Mouse (Mus musculus) embryo, embryonic 10 days (tissue): Measurements from ENCODE around the gene Armh2.

ENCODE experiments used
- DNase-seq: peaks from one replicate; pipeline ENCODE4 v3.0.0-alpha.2; 2015; ENCODE audit warnings: low spot score

The Armh2 gene

GRCm38 (mm10) chr13:24741028-24741427 lies at the start of gene Armh2:
Armh2 (plus strand) TSS chr13:24741232.
- DNase-seq, result no peak

- DNase-seq, result no peak
Measured at GRCm38 (mm10) chr13:24693312-24693711, 47.7 kb upstream of the Armh2 start.

GRCm38 (mm10) chr13:24698746-24699145 lies 42.3 kb upstream of the Armh2 start:
- DNase-seq, result no peak

- DNase-seq, result no peak
Measured at GRCm38 (mm10) chr13:24702128-24702527, 38.9 kb upstream of the Armh2 start.

DNA sequence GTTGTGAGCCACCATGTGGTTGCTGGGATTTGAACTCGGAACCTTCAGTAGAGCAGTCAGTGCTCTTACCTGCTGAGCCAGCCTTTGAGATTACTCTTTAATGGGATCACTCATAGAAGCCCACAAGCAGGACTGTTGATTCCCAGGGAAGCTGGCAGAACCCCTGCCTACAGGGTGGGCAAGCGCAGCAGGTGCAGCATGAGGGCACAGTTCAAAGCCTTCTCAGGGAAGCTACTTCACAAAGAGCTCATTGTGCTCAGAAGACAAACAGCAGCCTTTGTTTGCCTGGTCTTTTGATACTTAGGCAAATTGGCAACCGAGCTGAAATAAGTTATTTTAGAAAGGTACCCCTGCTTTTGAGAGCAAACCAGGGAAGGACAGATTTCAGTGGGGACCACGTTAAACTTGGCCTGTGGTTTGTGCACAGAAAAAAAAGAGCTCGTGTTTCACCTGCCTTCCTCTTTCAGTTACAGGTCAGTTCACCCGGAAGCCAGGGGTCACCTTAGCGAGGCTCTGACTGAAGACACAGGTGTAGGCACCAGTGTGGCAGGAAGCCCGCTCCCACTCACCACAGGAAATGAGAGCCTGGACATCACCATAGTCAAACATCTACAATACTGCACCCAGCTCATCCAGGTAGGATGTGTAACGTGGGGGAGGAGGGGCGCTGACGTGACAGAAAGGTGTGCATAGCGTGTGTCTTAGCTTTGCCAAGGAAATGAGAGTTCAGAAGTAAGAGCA lies 31.2 kb upstream of the Armh2 start:
- no peak for DNase-seq

DNA sequence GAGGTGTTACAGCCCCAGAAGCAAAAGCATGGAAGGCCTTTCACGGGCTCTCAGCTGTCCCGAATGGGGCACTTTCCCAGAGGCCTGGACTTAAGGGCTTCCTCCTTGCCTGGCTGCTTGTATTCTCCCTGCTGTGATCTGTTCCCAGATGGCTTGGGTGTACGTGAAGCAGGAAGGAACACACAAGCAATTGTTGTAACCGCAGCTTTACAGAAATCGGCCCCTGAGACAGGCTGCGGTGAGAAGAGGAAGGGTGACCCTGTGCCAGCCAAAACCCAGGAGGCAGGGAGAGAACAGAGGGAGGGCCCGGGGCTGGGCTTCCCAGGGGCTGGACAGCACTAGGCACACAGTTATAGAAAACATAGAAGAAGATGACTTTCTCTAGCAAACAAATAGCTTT lies 30.1 kb upstream of the Armh2 start:
- DNase-seq, result no peak

DNA sequence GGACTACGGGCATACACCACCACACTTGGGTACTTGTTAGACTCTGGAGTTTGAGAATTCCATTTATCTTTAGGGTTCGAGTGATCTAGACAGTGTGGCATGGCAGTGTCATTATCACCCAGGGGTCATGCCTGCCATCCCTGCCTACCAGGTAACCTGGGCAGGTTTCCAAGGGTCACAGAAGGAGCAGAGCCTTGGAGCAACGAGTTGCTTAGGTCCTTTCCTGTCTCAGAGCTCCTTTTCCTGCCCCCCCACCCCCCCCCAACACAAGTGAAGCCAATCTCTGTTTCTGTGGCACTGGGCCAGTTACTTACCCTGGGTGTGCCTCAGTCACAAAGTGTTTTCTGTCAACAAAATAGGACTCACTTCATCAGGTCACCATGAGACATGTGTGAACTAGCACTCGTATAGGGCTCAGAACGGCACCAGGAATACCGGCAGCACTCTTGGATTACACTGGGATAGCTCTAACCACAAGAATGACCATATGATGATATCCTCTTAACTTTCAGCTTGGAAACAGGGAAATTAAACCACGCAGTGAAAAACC lies 28.4 kb upstream of the Armh2 start:
- no peak for DNase-seq

GRCm38 (mm10) chr13:24713434-24714000 lies 27.5 kb upstream of the Armh2 start:
- peak; percentile 94 for DNase-seq

- no peak for DNase-seq
Measured at GRCm38 (mm10) chr13:24714360-24714885, 26.6 kb upstream of the Armh2 start.

GRCm38 (mm10) chr13:24715601-24716000 lies 25.4 kb upstream of the Armh2 start:
- DNase-seq, result no peak

DNA sequence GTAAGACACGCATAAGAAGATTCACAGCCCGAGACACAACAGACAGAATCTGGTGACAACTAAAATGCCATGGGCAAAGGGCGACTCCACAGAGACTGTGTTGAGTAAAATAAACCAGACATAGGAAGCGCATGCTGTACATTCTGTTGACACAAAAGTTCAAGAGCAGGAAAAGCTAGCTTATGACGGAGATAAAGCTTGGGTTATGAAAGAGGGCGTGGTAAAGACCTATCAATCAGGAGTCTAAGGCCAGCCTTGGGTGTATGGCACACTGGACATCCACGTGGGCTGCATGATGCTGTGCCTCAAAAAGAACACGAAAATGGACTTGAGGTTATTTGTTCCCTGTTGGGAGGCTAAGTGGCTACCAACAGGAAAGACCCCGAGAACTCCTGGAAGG lies 24.6 kb upstream of the Armh2 start:
- no peak for DNase-seq

DNA sequence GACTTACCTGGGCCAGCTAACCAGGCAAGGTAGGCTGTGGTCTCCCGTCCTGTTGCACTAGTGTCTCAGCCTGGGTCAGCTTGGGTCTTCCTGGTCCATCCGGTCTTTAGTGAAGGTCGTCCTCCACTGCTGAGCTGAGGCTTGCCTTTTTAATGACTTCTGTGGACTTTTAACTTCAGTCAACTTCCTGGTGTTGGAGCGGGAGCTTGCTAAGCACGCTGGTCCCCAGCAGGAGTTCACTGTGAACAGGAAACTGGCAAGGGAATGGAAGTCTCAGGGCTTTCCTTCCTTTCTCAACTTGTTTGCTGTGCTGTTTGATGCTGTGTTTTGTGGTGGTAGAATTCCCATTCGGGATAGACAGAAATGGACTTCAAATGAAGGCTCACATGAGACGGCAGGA lies 23.4 kb upstream of the Armh2 start:
- no peak for DNase-seq

DNA sequence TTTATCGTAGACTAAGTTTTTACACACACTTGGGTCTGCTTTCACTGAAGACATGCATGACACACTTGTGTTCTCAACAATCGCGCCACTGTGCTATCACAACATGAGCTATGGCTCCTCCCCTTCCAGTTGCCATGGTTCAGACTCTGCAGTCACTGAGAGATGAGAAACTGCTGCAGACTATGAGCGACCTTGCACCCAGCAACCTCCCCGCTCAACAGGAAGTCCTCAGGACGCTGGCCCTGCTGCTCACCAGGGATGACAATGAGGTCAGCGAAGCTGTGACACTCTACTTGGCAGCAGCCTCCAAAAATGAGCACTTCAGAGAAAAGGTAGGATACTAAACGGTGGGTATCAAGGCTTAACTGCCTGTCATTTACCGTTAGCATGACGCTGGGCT lies 19.5 kb upstream of the Armh2 start:
- DNase-seq, result no peak

DNA sequence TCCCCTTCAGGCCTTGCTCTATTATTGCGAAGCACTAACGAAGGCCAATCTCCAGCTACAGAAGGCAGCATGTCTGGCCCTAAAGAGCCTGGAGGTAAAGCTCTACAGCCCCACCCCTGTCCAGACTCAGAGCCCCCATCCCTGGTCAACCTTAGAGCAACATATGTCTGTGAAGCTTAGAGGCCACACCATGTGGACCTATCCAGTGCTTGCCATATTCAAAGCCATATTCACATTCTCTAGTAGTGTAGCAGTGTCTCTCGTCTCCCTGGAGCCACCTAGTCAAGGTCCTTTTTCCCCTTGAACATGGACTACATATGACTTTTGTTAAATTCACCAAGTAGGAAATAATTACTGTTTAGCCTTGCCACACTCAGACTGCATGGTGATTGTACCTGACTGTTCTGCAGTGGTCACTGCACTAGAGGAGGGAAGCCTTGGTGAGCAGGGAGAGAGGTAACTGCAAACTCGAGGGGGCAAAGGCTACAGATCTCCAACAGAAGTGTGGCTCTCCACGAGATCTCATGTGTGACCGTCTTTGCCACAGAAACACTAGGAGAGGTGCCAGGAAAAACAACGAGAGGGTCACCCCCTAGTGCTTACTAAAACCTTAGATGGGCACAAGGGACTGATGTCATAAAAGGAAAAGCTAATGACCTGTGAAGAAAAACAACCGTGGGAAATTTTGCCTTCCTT lies 17.2 kb upstream of the Armh2 start:
- no peak for DNase-seq

- no peak for DNase-seq
Measured at GRCm38 (mm10) chr13:24724395-24724759, 16.7 kb upstream of the Armh2 start.

GRCm38 (mm10) chr13:24729128-24729527 lies 11.9 kb upstream of the Armh2 start:
- no peak for DNase-seq

DNA sequence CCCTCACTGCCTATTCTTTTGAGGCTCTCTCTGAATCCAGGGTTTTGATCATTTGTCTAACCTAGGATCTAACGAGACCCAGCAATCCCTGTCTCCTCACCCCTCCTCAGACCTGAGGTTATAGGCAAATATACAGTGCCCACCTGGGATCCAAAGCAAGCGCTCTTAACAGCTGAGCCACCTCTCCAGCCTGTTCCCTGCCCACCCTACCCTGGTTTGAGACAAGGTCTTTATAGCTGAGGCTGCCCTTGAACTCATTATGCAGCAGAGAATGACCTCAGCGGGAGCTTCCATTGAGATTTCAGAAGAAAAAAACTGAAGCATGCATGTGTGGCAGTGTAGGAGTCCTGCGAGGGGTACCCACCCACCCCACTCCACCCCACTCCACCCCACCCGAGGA lies 6.5 kb upstream of the Armh2 start:
- no peak for DNase-seq

DNA sequence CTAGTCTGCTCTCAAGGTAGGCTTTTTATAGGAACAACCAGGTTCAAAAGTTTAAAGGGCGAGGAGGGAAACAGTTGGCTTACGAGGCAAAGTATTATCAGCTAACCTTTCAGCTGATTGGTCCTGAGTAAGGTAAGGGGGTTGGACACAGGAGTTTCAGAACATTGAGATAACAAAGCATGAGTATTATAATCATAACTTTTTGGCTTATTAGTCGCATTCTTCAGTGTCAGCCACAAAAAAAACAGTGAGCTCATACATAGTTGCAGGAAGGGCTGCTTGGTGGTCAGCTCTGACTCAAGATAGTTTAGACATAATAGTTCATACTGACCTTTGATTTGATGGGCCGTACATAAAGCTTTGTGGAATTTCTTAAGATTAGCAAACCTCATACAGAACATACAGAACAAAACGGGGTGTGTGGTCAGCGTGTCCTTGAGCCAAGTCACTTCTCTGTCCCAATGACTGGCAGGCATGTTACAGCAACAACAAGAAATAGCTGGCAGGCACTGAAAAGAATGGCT lies 5.4 kb upstream of the Armh2 start:
- no peak for DNase-seq

DNA sequence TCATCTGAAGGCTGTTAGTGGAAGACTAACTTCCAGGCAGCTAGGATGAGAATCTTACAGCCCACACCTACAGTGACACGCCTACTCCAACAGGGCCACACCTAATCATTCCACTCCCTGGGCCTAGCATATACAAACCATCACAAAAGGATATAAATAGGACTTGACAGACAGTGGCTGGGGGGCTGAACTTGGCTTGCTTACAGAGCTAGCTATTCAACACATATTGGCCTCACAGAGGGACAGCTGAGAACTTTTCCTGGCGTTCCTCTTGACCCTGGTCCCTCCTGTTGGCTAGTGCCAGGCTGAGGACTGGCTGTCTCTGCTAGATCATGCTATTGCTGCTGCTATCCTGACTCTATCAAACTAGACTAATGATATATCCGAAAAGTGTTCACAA lies 6.8 kb downstream of the Armh2 start:
- DNase-seq, result no peak

DNA sequence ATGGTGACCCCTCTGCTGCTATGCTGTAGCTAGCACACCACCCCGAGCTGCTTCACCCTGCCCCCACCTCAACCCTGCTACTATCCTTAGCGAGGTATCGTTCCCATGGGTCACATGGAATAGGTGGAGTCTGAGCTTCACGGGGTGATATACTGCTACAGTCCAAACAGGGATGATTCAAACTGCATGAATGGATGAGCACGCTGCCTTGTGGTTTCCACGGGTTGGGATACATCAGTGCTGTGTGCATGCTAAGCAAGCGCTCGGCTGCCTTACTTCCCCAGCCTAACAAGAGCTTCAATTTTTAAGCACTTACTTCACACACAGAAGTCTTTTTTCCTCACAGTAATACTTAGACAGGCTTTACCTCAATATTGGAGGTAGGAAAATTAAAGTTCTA lies 9.8 kb downstream of the Armh2 start:
- no peak for DNase-seq

DNA sequence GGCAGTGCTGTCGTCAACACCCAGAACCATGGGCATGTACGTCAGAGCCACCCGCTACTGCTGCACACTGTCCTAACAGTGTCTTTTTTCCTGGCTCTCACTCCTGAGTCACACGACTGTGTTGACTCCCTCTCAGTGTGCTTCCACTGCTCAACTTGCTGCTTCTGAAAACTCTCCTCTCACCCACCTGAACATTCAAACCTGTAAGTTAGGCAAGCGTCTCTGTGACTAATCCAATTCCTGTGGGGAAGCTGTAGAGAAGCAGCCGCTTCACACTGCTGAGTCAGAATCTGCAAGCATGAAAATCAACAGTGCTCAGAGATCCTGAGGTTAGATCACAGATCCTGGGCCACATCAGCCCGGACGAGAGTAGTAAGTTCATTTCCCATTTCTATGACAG lies 10.4 kb downstream of the Armh2 start:
- no peak for DNase-seq

- no peak for DNase-seq
Measured at GRCm38 (mm10) chr13:24756756-24757155, 15.7 kb downstream of the Armh2 start.
